Mouse (Mus musculus): ENCODE results near the gene Pebp1. TPM values are rescaled to one million over a fixed set of nuclear protein-coding genes. Genes with fewer than 3 reads are reported as not detected.
"Not testable (repeated sequence)": the region's sequence is repeated elsewhere in the genome, so short reads cannot be mapped to it uniquely, and the experiment has no call there.

Pebp1 gene
- polyA plus RNA-seq, 1 experiment from 2014 or later, result 1,104 TPM

- 74% methylated on average over 7 of the region's 7 CpGs for WGBS
- Histone ChIP-seq H3K36me3 (replicated peaks) (no peaks in the 10 kb centered on the region), H3K27ac (no peak overlapping the region), H3K4me3 (no peak overlapping the region), H3K9ac (no peak overlapping the region), H3K4me1 (no peaks in the 10 kb centered on the region), H3K27me3 (replicated peaks) (no peaks in the 10 kb centered on the region), H3K4me2 (no peak overlapping the region), H3K9me3 (no peaks in the 10 kb centered on the region)
- ATAC-seq (replicated peaks), result no peak
Measured at GRCm38 (mm10) chr5:117304947-117305346, 17.5 kb upstream of the Pebp1 start.

DNA sequence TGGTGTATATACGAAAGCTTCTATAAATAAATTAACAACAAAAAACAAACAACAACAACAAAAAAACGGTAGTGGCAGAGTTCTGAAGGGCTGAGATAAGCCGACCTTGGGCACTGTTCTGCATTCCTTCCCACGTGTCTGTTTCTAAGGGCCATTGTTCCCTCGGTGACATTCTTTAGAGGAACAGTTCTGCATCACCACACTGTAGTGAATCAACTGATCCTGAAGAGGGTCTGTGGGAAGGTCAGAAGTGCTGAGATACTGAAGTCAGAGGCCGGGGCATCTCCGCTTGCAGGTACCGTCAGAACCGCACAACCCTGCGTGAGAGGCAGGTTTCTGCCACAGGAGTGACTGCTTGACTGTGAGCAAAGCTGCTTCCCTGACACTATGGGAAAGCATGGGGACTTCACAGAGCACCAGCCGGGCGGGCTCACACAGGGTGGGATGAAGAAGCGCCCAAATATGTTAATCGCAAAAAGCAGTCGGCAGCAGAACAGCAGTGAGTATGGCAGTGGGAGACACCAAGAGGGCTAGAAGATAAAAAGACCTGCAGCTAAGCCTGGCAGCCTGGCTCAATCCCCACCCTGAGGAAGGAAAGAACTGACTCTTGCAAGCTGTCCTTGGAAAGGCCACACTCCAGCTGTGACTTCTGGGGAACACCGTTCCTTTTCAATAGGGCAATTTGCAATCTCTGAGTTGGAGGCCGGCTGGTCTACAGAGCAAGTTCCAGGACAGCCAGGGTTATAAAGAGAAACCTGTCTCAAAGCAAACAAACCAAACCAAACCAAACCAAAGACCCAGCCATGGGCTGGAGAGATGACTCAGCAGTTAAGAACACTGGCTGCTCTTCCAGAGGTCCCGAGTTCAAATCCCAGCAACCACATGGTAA lies 16.5 kb upstream of the Pebp1 start:
- Histone ChIP-seq H3K27ac (no peak overlapping the region), H3K27me3 (replicated peaks) (no peaks in the 10 kb centered on the region), H3K9me3 (no peaks in the 10 kb centered on the region), H3K4me2 (no peak overlapping the region), H3K4me3 (no peak overlapping the region), H3K4me1 (no peaks in the 10 kb centered on the region), H3K9ac (no peak overlapping the region), H3K36me3 (replicated peaks) (no peaks in the 10 kb centered on the region)
- WGBS, result 33% methylated on average over 18 of the region's 18 CpGs
- ATAC-seq (replicated peaks), result no peak

DNA sequence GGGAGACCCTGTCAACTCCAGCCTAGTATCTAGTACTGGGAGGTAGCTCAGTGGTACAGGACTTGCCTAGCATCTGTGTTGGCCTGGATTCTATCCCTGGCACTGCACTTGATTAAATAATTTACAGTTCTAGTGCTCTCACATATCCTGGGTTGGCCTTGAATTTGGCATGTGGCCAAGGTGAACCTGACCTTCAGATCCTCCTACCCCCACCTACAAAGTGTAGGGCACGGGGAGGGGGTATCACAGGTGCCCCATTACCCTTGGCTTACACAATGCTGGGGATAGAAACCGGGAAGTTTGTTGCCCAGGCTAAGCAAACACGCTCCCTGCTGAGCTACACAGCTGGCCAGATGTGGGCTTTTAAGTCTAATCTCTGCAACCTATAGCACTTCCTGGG lies 15.5 kb upstream of the Pebp1 start:
- Histone ChIP-seq H3K27ac (no peak overlapping the region), H3K27me3 (replicated peaks) (no peaks in the 10 kb centered on the region)
- WGBS, result 73% methylated on average over 3 of the region's 3 CpGs

DNA sequence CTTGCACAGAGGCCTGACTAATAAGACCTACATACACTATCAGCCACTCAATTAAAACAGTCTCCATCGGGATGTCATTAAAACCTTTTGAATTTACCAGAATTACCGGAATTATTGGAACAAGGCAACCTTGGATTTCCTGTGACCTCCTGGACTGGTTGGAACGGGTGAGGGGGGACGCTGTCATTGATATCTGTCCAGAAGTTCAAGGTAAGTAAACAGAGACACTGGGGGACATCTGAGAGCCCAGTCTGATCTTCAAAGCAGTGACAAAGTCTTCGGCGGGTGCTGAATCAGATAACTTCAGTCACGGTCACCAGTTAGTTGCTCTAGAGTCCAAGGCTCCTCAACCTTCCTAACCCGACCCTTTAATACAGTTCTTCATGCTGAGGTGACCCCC lies 7.6 kb upstream of the Pebp1 start:
- Histone ChIP-seq H3K9me3 (no peaks in the 10 kb centered on the region), H3K4me2 (no peak overlapping the region)
- 94% methylated on average over 8 of the region's 8 CpGs for WGBS

More for the DNA sequence above, 15.5 kb upstream of the Pebp1 start:
- Histone ChIP-seq H3K36me3 (replicated peaks) (no peaks in the 10 kb centered on the region), H3K4me3 (no peak overlapping the region), H3K9me3 (no peaks in the 10 kb centered on the region), H3K9ac (no peak overlapping the region), H3K4me2 (no peak overlapping the region), H3K4me1 (no peaks in the 10 kb centered on the region)
- no peak for ATAC-seq (replicated peaks)

GRCm38 (mm10) chr5:117293776-117294175 lies 6.4 kb upstream of the Pebp1 start:
- H3K27me3 ChIP-seq (replicated peaks); H3K4me1 ChIP-seq; H3K36me3 ChIP-seq (replicated peaks); H3K4me3 ChIP-seq; H3K4me2 ChIP-seq; ATAC-seq (replicated peaks); H3K27ac ChIP-seq; H3K9ac ChIP-seq; H3K9me3 ChIP-seq: not testable (repeated sequence)
- 84% methylated on average over 3 of the region's 3 CpGs for WGBS

More for the DNA sequence above, 7.6 kb upstream of the Pebp1 start:
- no peak for ATAC-seq (replicated peaks)
- H3K27ac ChIP-seq, result no peak overlapping the region
- H3K9ac ChIP-seq, result no peak overlapping the region
- H3K36me3 ChIP-seq (replicated peaks), result no peaks in the 10 kb centered on the region
- H3K4me3 ChIP-seq, result no peak overlapping the region
- H3K4me1 ChIP-seq, result no peaks in the 10 kb centered on the region
- H3K27me3 ChIP-seq (replicated peaks), result no peaks in the 10 kb centered on the region

GRCm38 (mm10) chr5:117292547-117292946 lies 5.1 kb upstream of the Pebp1 start:
- ATAC-seq (replicated peaks), result no peak
- no peak overlapping the region for H3K27ac ChIP-seq
- H3K4me1 ChIP-seq, result peaks cover 7% of the 10 kb centered on the region
- H3K9ac ChIP-seq, result no peak overlapping the region
- H3K36me3 ChIP-seq (replicated peaks), result no peaks in the 10 kb centered on the region
- no peaks in the 10 kb centered on the region for H3K27me3 ChIP-seq (replicated peaks)
- H3K9me3 ChIP-seq, result no peaks in the 10 kb centered on the region
- H3K4me3 ChIP-seq, result no peak overlapping the region
- no peak overlapping the region for H3K4me2 ChIP-seq
- WGBS, result 75% methylated on average over 6 of the region's 6 CpGs

DNA sequence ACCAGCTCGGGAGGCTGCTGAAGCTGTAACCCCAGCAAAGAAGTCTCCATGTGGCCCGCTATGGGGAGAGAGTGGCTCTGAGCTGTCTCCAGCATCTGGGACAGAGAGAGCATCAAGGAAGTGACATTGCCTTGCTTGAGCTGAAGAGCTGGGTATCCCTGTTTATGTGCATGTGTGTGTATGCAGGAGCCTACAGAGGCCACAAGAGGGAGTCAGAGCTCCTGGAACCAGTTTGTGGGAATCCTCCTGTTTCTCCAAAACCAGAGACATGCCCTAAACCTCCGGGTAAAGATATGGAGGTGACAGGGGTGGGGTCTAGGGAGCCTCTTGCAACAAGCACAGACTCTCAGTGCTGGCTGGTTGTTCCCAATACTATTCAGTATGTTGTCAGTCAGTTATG lies 3.9 kb upstream of the Pebp1 start:
- Histone ChIP-seq H3K4me3 (no peak overlapping the region), H3K4me1 (peaks cover 12% of the 10 kb centered on the region), H3K9me3 (no peaks in the 10 kb centered on the region), H3K36me3 (replicated peaks) (no peaks in the 10 kb centered on the region), H3K4me2 (no peak overlapping the region), H3K27me3 (replicated peaks) (no peaks in the 10 kb centered on the region), H3K27ac (no peak overlapping the region), H3K9ac (no peak overlapping the region)
- 90% methylated on average over 3 of the region's 3 CpGs for WGBS
- no peak for ATAC-seq (replicated peaks)

- ATAC-seq (replicated peaks), result no peak
Measured at GRCm38 (mm10) chr5:117290081-117290480, 2.7 kb upstream of the Pebp1 start.

DNA sequence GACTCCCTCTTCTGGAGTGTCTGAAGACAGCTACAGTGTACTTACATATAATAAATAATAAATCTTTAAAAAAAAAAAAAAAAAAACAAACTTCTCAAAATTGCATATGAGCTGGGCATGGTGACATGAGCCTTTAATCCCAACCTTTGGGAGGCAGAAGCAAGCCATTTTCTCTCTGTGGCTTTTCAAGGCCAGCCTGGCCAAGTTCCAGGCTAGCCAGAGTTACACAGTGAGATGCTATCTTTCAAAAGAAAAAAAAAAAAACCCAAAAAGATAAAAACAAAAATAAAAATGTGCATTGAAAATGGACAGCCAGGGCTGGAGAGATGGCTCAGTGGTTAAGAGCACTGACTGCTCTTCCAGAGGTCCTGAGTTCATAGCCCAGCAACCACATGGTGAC lies 2.2 kb upstream of the Pebp1 start:
- Histone ChIP-seq H3K36me3 (replicated peaks) (peaks cover 8% of the 10 kb centered on the region; the same call in 1 of the 2 replicates), H3K27ac (no peak overlapping the region), H3K4me2 (no peak overlapping the region), H3K9me3 (no peaks in the 10 kb centered on the region), H3K4me1 (peaks cover 28% of the 10 kb centered on the region), H3K4me3 (no peak overlapping the region), H3K27me3 (replicated peaks) (no peaks in the 10 kb centered on the region), H3K9ac (no peak overlapping the region)
- no peak for ATAC-seq (replicated peaks)

More at GRCm38 (mm10) chr5:117290081-117290480, 2.7 kb upstream of the Pebp1 start:
- Histone ChIP-seq H3K4me3 (no peak overlapping the region), H3K4me2 (no peak overlapping the region), H3K27me3 (replicated peaks) (no peaks in the 10 kb centered on the region), H3K27ac (no peak overlapping the region), H3K9me3 (no peaks in the 10 kb centered on the region), H3K36me3 (replicated peaks) (peaks cover 4% of the 10 kb centered on the region; the same call in 1 of the 2 replicates), H3K4me1 (peaks cover 23% of the 10 kb centered on the region), H3K9ac (no peak overlapping the region)
- WGBS, result 94% methylated on average over 2 of the region's 2 CpGs

GRCm38 (mm10) chr5:117286286-117286685 lies 1.1 kb downstream of the Pebp1 start:
- peaks cover 33% of the 10 kb centered on the region for H3K4me1 ChIP-seq

GRCm38 (mm10) chr5:117285266-117285665 lies 2.2 kb downstream of the Pebp1 start:
- WGBS, result 80% methylated on average over 4 of the region's 4 CpGs
- Histone ChIP-seq H3K27me3 (replicated peaks) (no peaks in the 10 kb centered on the region), H3K4me3 (no peak overlapping the region), H3K9ac (no peak overlapping the region), H3K4me1 (peaks cover 33% of the 10 kb centered on the region), H3K9me3 (no peaks in the 10 kb centered on the region), H3K36me3 (replicated peaks) (peaks cover 13% of the 10 kb centered on the region; the same call in 1 of the 2 replicates), H3K27ac (no peak overlapping the region), H3K4me2 (peak overlapping the region; percentile 12; the same call in 1 of the 2 replicates)
- ATAC-seq (replicated peaks), result no peak

More at GRCm38 (mm10) chr5:117286286-117286685, 1.1 kb downstream of the Pebp1 start:
- WGBS, result 47% methylated on average over 3 of the region's 3 CpGs
- Histone ChIP-seq H3K36me3 (replicated peaks) (peaks cover 13% of the 10 kb centered on the region; the same call in 1 of the 2 replicates), H3K9me3 (no peaks in the 10 kb centered on the region), H3K9ac (peak overlapping the region; percentile 82), H3K27ac (no peak overlapping the region), H3K27me3 (replicated peaks) (no peaks in the 10 kb centered on the region), H3K4me3 (peak overlapping the region; percentile 94), H3K4me2 (peak overlapping the region; percentile 83)
- ATAC-seq (replicated peaks), result no peak

DNA sequence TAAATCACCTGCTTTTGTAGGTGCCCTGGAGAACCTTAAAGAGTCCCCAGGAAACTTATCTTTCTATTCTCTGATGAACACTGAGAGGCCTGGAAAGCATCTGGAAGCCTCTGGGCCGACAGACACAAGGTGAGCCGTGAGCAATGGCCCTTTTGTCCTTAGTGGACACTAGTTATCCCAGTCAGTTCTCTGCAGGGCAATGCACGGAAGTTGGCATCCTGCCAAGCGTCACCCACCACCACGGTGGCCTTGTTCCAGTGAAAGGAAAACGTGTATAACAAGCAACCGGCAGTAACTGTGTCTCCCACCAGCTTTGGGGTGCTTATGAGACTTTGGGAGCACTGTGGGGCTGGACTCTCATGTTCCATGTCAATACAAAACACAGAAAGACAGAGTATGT lies 2.7 kb downstream of the Pebp1 start:
- peaks cover 13% of the 10 kb centered on the region; the same call in 1 of the 2 replicates for H3K36me3 ChIP-seq (replicated peaks)
- H3K9ac ChIP-seq, result no peak overlapping the region
- peaks cover 33% of the 10 kb centered on the region for H3K4me1 ChIP-seq
- 0 out of 2 replicates have a peak overlapping the region, but pooled peaks have one; percentile 12 for H3K4me2 ChIP-seq
- ATAC-seq (replicated peaks), result no peak
- H3K9me3 ChIP-seq, result no peaks in the 10 kb centered on the region
- 68% methylated on average over 7 of the region's 7 CpGs for WGBS
- no peak overlapping the region for H3K4me3 ChIP-seq
- no peaks in the 10 kb centered on the region for H3K27me3 ChIP-seq (replicated peaks)
- no peak overlapping the region for H3K27ac ChIP-seq

GRCm38 (mm10) chr5:117284029-117284428 lies 3.4 kb downstream of the Pebp1 start:
- Histone ChIP-seq H3K27ac (no peak overlapping the region), H3K4me2 (no peak overlapping the region)
- 66% methylated on average over 9 of the region's 9 CpGs for WGBS

More at GRCm38 (mm10) chr5:117284029-117284428, 3.4 kb downstream of the Pebp1 start:
- no peaks in the 10 kb centered on the region for H3K9me3 ChIP-seq
- peaks cover 13% of the 10 kb centered on the region; the same call in 1 of the 2 replicates for H3K36me3 ChIP-seq (replicated peaks)
- H3K4me1 ChIP-seq, result peaks cover 33% of the 10 kb centered on the region
- H3K27me3 ChIP-seq (replicated peaks), result no peaks in the 10 kb centered on the region
- no peak overlapping the region for H3K9ac ChIP-seq
- H3K4me3 ChIP-seq, result no peak overlapping the region
- ATAC-seq (replicated peaks), result no peak
